16 mouse cellular contexts compared by ENCODE assay signal in genomic region chr10:119544743-119545142, GRCm38 (mm10).
DNase-seq lines count a peak whose midpoint lies in the region; ATAC-seq and TF ChIP-seq lines count a peak whose summit lies in the region.
"Had no signal": no experiment of that assay in that cellular context is flagged by ENCODE, and none has a peak within 500 bp of the region (broad histone marks: within the 10 kb centered on the region; RNA-seq: fewer than 3 reads in every experiment).

No protein-coding gene starts in this region.

- H3K27me3 ChIP-seq in forebrain, embryonic 14.5 days (replicated peaks; ENCODE audit: control insufficient read depth, insufficient read depth, low read length) = no peaks in the 10 kb centered on the region
- no peaks in the 10 kb centered on the region for H3K27me3 ChIP-seq in hindbrain, embryonic 15.5 days
- H3K27me3 ChIP-seq in midbrain, embryonic 15.5 days (replicated peaks) = no peaks in the 10 kb centered on the region
- H3K27me3 ChIP-seq: embryonic facial prominence, embryonic 12.5 days; heart, embryonic 13.5 days had no signal

- H3K9ac ChIP-seq in forebrain, embryonic 14.5 days (ENCODE audit: low read length) = no peak overlapping the region
- no peak overlapping the region for H3K9ac ChIP-seq in hindbrain, embryonic 15.5 days
- H3K9ac ChIP-seq in midbrain, embryonic 15.5 days = no peak overlapping the region
- H3K9ac ChIP-seq: embryonic facial prominence, embryonic 12.5 days; heart, embryonic 13.5 days; liver, postnatal 0 days had no signal

- no peaks in the 10 kb centered on the region for H3K4me1 ChIP-seq in forebrain, embryonic 14.5 days (ENCODE audit: control insufficient read depth, insufficient read depth, low read length)
- H3K4me1 ChIP-seq in hindbrain, embryonic 15.5 days (replicated peaks) = peaks cover 7% of the 10 kb centered on the region; the same call in 1 of the 2 replicates
- peaks cover 12% of the 10 kb centered on the region for H3K4me1 ChIP-seq in midbrain, embryonic 15.5 days
- H3K4me1 ChIP-seq: embryonic facial prominence, embryonic 12.5 days had no signal

- intact Hi-C loops in left cerebral cortex, postnatal 14 days (cut with DNase I) = no loop called here
- intact Hi-C loops in left cerebral cortex, adult 2 months (cut with DNase I) = no loop called here

- no peaks in the 10 kb centered on the region for H3K36me3 ChIP-seq in forebrain, embryonic 14.5 days (ENCODE audit: control insufficient read depth, insufficient read depth, low read length)
- no peaks in the 10 kb centered on the region for H3K36me3 ChIP-seq in hindbrain, embryonic 15.5 days
- no peaks in the 10 kb centered on the region for H3K36me3 ChIP-seq in midbrain, embryonic 15.5 days (replicated peaks)
- H3K36me3 ChIP-seq: embryonic facial prominence, embryonic 12.5 days; heart, embryonic 13.5 days had no signal

- DNase-seq in embryo, embryonic 11 days = peak; percentile 17
- peak; percentile 39 for DNase-seq in forebrain, embryonic 14.5 days (ENCODE audit: low spot score)
- DNase-seq in kidney, postnatal 4 days = no peak
- DNase-seq in left cerebral cortex, postnatal 14 days (ENCODE audit: low spot score in 2 of 2) = no peak
- DNase-seq in left cerebral cortex, adult 2 months (ENCODE audit: extremely low spot score in 1 of 2, low spot score in 2 of 2) = no peak
- DNase-seq: cerebellum, postnatal 14 days; kidney, adult 18-20 months; kidney, postnatal 25 days; liver; liver, postnatal 0 days had no signal

- H3K4me3 ChIP-seq in forebrain, embryonic 14.5 days (ENCODE audit: low read depth, low read length) = no peak overlapping the region
- H3K4me3 ChIP-seq in hindbrain, embryonic 15.5 days = no peak overlapping the region
- no peak overlapping the region for H3K4me3 ChIP-seq in midbrain, embryonic 15.5 days
- no peak overlapping the region for H3K4me3 ChIP-seq in left cerebral cortex, adult 2 months
- H3K4me3 ChIP-seq: embryonic facial prominence, embryonic 12.5 days; heart, embryonic 13.5 days had no signal

- no peaks in the 10 kb centered on the region for H3K9me3 ChIP-seq in forebrain, embryonic 14.5 days (replicated peaks; ENCODE audit: control insufficient read depth, low read length)
- H3K9me3 ChIP-seq in hindbrain, embryonic 15.5 days = no peaks in the 10 kb centered on the region
- no peaks in the 10 kb centered on the region for H3K9me3 ChIP-seq in midbrain, embryonic 15.5 days
- H3K9me3 ChIP-seq: embryonic facial prominence, embryonic 12.5 days; heart, embryonic 13.5 days had no signal

- WGBS in forebrain, embryonic 14.5 days = 44% methylated on average over 9 of the region's 9 CpGs
- WGBS in hindbrain, embryonic 15.5 days = 19% methylated on average over 9 of the region's 9 CpGs
- WGBS in midbrain, embryonic 15.5 days = 26% methylated on average over 9 of the region's 9 CpGs

- 0 out of 2 replicates have a peak, but pooled peaks have one; percentile 26 for ATAC-seq in forebrain, embryonic 14.5 days
- no peak for ATAC-seq in hindbrain, embryonic 15.5 days (ENCODE audit: low FRiP score, low read depth)
- no peak for ATAC-seq in midbrain, embryonic 15.5 days (replicated peaks)
- no peak for ATAC-seq in megakaryocyte, adult 5-6 weeks (ENCODE audit: poor library complexity, severe bottlenecking)
- ATAC-seq: liver, postnatal 0 days had no signal

- TF ChIP-seq CTCF in left cerebral cortex, adult 2 months (IDR thresholded peaks at IDR 0.05) = no peak

- H3K4me2 ChIP-seq in forebrain, embryonic 14.5 days (ENCODE audit: low read length) = 0 out of 2 replicates have a peak overlapping the region, but pooled peaks have one; percentile 10
- H3K4me2 ChIP-seq in hindbrain, embryonic 15.5 days = peak overlapping the region; percentile 27
- H3K4me2 ChIP-seq in midbrain, embryonic 15.5 days = peak overlapping the region; percentile 15; the same call in 1 of the 2 replicates
- H3K4me2 ChIP-seq: embryonic facial prominence, embryonic 12.5 days; heart, embryonic 13.5 days had no signal

- no peak overlapping the region for H3K27ac ChIP-seq in forebrain, embryonic 14.5 days (ENCODE audit: low read depth, low read length)
- H3K27ac ChIP-seq in hindbrain, embryonic 15.5 days (replicated peaks) = no peak overlapping the region
- no peak overlapping the region for H3K27ac ChIP-seq in midbrain, embryonic 15.5 days
- H3K27ac ChIP-seq in left cerebral cortex, adult 2 months = no peak overlapping the region
- H3K27ac ChIP-seq: embryonic facial prominence, embryonic 12.5 days; heart, embryonic 13.5 days; macrophage had no signal

Comparison
In these comparisons a context has a peak if more than half of its experiments do, and no peak if none do; other contexts are left out.
1. DNase-seq: peak in embryo, embryonic 11 days (single experiment) and forebrain, embryonic 14.5 days (single experiment); none in kidney, postnatal 4 days (0 of 2), left cerebral cortex, postnatal 14 days (0 of 2) and left cerebral cortex, adult 2 months (0 of 2).
2. Peak in every context shown above with its lines, with median percentiles within 50 percentile points of each other: H3K4me2 ChIP-seq.